ENCODE assay signal across 33 mouse cellular contexts in genomic region chr8:45570117-45570516, GRCm38 (mm10).
"Had no signal": no experiment of that assay in that cellular context is flagged by ENCODE, and none has a peak within 500 bp of the region (broad histone marks: within the 10 kb centered on the region; RNA-seq: fewer than 3 reads in every experiment).

No protein-coding gene starts in this region.

- H3K27ac ChIP-seq: limb, embryonic 10.5 days; limb, embryonic 12.5 days; limb, embryonic 13.5 days; limb, embryonic 15.5 days; liver, embryonic 12.5 days; liver, embryonic 13.5 days; liver, embryonic 14.5 days; liver, embryonic 15.5 days; lung, embryonic 15.5 days; macrophage; midbrain, embryonic 10.5 days; midbrain, embryonic 12.5 days; midbrain, embryonic 13.5 days; midbrain, embryonic 15.5 days; neural tube, embryonic 12.5 days; neural tube, embryonic 13.5 days had no signal

- H3K9me3 ChIP-seq: limb, embryonic 10.5 days; limb, embryonic 15.5 days; liver, embryonic 12.5 days; liver, embryonic 13.5 days; liver, embryonic 15.5 days; lung, embryonic 15.5 days; neural tube, embryonic 13.5 days had no signal

- H3K4me1 ChIP-seq: limb, embryonic 10.5 days; limb, embryonic 12.5 days; limb, embryonic 13.5 days; limb, embryonic 15.5 days; liver, embryonic 12.5 days; liver, embryonic 13.5 days; liver, embryonic 15.5 days; lung, embryonic 15.5 days; megakaryocyte, embryonic 14.5 days; midbrain, embryonic 10.5 days; midbrain, embryonic 15.5 days; neural tube, embryonic 12.5 days; neural tube, embryonic 13.5 days had no signal

- ATAC-seq: liver, embryonic 12.5 days; liver, postnatal 0 days; lung, postnatal 0 days; midbrain, embryonic 13.5 days; midbrain, embryonic 15.5 days; midbrain, embryonic 16.5 days had no signal

- H3K4me3 ChIP-seq: limb, embryonic 10.5 days; limb, embryonic 12.5 days; limb, embryonic 13.5 days; limb, embryonic 15.5 days; liver, embryonic 12.5 days; liver, embryonic 13.5 days; liver, embryonic 15.5 days; lung, embryonic 15.5 days; megakaryocyte, embryonic 14.5 days; midbrain, embryonic 10.5 days; midbrain, embryonic 12.5 days; midbrain, embryonic 13.5 days; midbrain, embryonic 15.5 days; myocyte; neural tube, embryonic 12.5 days; neural tube, embryonic 13.5 days had no signal

- H3K9ac ChIP-seq: limb, embryonic 12.5 days; limb, embryonic 13.5 days; limb, embryonic 15.5 days; liver, embryonic 12.5 days; liver, embryonic 13.5 days; liver, embryonic 14.5 days; liver, embryonic 15.5 days; liver, postnatal 0 days; lung, embryonic 14.5 days; lung, embryonic 15.5 days; midbrain, embryonic 12.5 days; midbrain, embryonic 13.5 days; midbrain, embryonic 15.5 days; neural tube, embryonic 12.5 days; neural tube, embryonic 13.5 days had no signal

- H3K4me2 ChIP-seq: limb, embryonic 12.5 days; limb, embryonic 13.5 days; limb, embryonic 15.5 days; liver, embryonic 11.5 days; liver, embryonic 12.5 days; liver, embryonic 13.5 days; liver, embryonic 15.5 days; lung, embryonic 14.5 days; lung, embryonic 15.5 days; midbrain, embryonic 11.5 days; midbrain, embryonic 12.5 days; midbrain, embryonic 13.5 days; midbrain, embryonic 15.5 days; neural tube, embryonic 12.5 days; neural tube, embryonic 13.5 days had no signal

- DNase-seq: left cerebral cortex, postnatal 4 days; liver; liver, embryonic 13.5 days; liver, postnatal 0 days; lung, adult 18-20 months; lung, adult 2 months; lung, embryonic 14.5 days; lung, postnatal 10 days; lung, postnatal 14 days; lung, postnatal 36 days; lung, postnatal 4 days; midbrain, embryonic 14.5 days had no signal

- H3K27me3 ChIP-seq: limb, embryonic 12.5 days; limb, embryonic 13.5 days; limb, embryonic 15.5 days; liver, embryonic 12.5 days; liver, embryonic 13.5 days; liver, embryonic 15.5 days; lung, embryonic 15.5 days; megakaryocyte, embryonic 14.5 days; midbrain, embryonic 12.5 days; midbrain, embryonic 13.5 days; midbrain, embryonic 15.5 days; neural tube, embryonic 12.5 days; neural tube, embryonic 13.5 days had no signal

- H3K36me3 ChIP-seq: limb, embryonic 10.5 days; limb, embryonic 12.5 days; limb, embryonic 15.5 days; liver, embryonic 12.5 days; liver, embryonic 13.5 days; liver, embryonic 15.5 days; lung, embryonic 15.5 days; midbrain, embryonic 15.5 days; neural tube, embryonic 12.5 days had no signal
